Mouse (Mus musculus): ENCODE measurements around the gene Il10. TPM values are rescaled to one million over a fixed set of nuclear protein-coding genes. Genes with fewer than 3 reads are reported as not detected.

Il10 gene
- polyA plus RNA-seq, 1 experiment = 0.09 TPM

DNA sequence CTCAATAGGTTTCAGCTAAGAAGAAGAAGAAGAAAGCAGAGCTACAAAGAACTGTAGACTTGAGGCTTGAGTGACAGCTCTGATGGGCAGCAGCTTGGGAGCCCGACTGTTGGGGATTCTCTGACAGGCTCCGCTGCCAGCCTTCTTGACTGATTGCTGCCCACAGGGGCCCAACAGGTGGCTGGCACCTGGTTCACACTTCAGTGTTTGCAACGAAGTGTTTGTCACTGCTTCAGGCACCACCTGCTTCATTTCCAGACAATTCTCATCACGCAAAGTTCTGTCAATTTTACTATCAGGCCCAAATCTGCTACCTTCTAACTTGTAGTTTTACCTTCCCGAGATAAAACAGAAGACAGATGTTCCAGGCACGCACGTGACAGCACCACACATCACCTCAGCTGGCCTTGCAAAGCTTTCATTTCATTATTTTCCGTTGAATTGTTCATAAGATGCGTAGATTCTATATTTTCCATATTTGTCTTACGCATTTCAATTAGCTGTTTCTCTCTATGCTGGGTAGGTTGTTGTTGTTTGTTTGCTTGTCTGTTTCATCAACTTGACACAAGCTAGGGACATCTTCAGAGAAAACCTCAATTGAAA, 18.9 kb downstream of the Il10 start:
- Histone ChIP-seq H3K27ac (ENCODE audit: control insufficient read depth, insufficient read depth, low read length) (no peak overlapping the region), H3K4me3 (ENCODE audit: control insufficient read depth, insufficient read depth, low read length) (no peak overlapping the region), H3K4me1 (replicated peaks; ENCODE audit: control insufficient read depth, insufficient read depth, low read length) (no peaks in the 10 kb centered on the region), H3K36me3 (ENCODE audit: control insufficient read depth, insufficient read depth, low read length) (no peaks in the 10 kb centered on the region), H3K27me3 (ENCODE audit: control insufficient read depth, insufficient read depth, low read length) (no peaks in the 10 kb centered on the region)
- whole genome bisulfite sequencing = 71% methylated on average over 10 of the region's 10 CpGs
- no peak for DNase-seq
- TF ChIP-seq CTCF (IDR thresholded peaks at IDR 0.05; ENCODE audit: borderline replicate concordance, control insufficient read depth, extremely low read depth, insufficient read depth, low read length, poor library complexity) = no peak
- TF ChIP-seq POLR2A (IDR thresholded peaks at IDR 0.05; ENCODE audit: control insufficient read depth, extremely low read depth, insufficient read depth, low read length, poor library complexity) = no peak

DNA sequence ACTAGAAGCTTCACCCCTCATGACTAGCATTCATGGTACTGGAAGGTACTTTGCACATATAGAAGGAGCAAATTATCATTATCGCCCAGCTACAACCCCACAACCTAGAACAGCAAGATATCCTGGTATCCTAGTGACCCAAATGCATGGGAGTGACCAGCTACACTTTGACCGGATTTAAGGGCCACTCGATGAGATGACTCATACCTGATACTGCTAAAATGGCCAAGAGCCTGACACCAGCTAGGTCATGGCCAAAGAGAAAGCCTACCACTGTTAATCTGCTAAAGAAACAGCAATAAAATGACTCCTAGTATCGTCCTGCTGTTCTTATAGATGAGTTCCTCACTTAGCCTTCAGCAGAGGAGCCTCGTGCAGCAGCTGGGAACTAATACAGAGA, 19.8 kb downstream of the Il10 start:
- no peaks in the 10 kb centered on the region for H3K36me3 ChIP-seq (ENCODE audit: control insufficient read depth, insufficient read depth, low read length)
- TF ChIP-seq POLR2A (IDR thresholded peaks at IDR 0.05; ENCODE audit: control insufficient read depth, extremely low read depth, insufficient read depth, low read length, poor library complexity) (no peak), CTCF (IDR thresholded peaks at IDR 0.05; ENCODE audit: borderline replicate concordance, control insufficient read depth, extremely low read depth, insufficient read depth, low read length, poor library complexity) (no peak)
- no peak overlapping the region for H3K4me3 ChIP-seq (ENCODE audit: control insufficient read depth, insufficient read depth, low read length)
- no peak for DNase-seq
- no peaks in the 10 kb centered on the region for H3K27me3 ChIP-seq (ENCODE audit: control insufficient read depth, insufficient read depth, low read length)
- 96% methylated on average over 5 of the region's 5 CpGs for WGBS
- H3K27ac ChIP-seq (ENCODE audit: control insufficient read depth, insufficient read depth, low read length) = no peak overlapping the region
- H3K4me1 ChIP-seq (replicated peaks; ENCODE audit: control insufficient read depth, insufficient read depth, low read length) = no peaks in the 10 kb centered on the region

DNA sequence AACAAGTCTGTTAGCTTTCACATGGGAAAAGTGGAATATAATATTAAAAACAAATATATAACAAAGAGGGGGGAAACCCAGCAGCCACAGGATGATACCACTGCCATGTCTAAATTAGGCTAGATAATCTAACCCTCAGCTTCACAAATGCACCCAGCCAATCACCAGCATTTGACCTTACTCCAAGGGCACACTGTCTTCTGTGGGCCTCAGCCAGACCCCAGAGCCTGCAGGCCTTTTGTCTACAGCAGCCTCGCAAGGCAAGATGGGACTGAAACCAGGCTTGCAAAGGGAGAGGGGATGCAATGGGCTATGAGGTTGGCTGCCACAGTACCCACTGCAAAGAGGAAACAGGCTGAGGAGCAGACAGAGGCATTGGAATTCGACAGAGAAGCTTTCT, 22.6 kb downstream of the Il10 start:
- H3K27ac ChIP-seq (ENCODE audit: control insufficient read depth, insufficient read depth, low read length) = no peak overlapping the region
- H3K4me3 ChIP-seq (ENCODE audit: control insufficient read depth, insufficient read depth, low read length) = no peak overlapping the region
- TF ChIP-seq POLR2A (IDR thresholded peaks at IDR 0.05; ENCODE audit: control insufficient read depth, extremely low read depth, insufficient read depth, low read length, poor library complexity) (no peak), CTCF (IDR thresholded peaks at IDR 0.05; ENCODE audit: borderline replicate concordance, control insufficient read depth, extremely low read depth, insufficient read depth, low read length, poor library complexity) (no peak)
- H3K36me3 ChIP-seq (ENCODE audit: control insufficient read depth, insufficient read depth, low read length) = no peaks in the 10 kb centered on the region
- no peaks in the 10 kb centered on the region for H3K27me3 ChIP-seq (ENCODE audit: control insufficient read depth, insufficient read depth, low read length)
- no peak for DNase-seq
- 84% methylated on average over 2 of the region's 2 CpGs for WGBS
- no peaks in the 10 kb centered on the region for H3K4me1 ChIP-seq (replicated peaks; ENCODE audit: control insufficient read depth, insufficient read depth, low read length)

DNA sequence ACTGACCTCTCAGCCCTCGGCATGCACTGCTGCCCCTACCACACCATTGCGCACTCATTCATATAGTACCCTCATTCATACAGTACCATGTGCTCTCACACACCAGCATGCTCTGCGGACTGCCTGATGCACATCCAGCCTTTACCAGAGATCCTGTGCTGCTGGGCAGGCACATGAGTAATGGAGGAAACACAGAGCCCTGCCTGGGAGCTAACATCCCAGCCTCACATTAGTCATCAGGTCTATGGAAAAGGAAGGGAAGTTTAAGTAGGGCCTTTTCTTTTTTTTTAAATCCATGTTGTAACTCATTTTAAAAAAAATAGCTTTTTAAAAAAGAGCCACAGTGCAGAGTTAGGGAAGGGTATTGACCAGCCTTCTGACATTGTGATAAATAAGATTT, 23.1 kb downstream of the Il10 start:
- TF ChIP-seq POLR2A (IDR thresholded peaks at IDR 0.05; ENCODE audit: control insufficient read depth, extremely low read depth, insufficient read depth, low read length, poor library complexity) (no peak), CTCF (IDR thresholded peaks at IDR 0.05; ENCODE audit: borderline replicate concordance, control insufficient read depth, extremely low read depth, insufficient read depth, low read length, poor library complexity) (no peak)
- Histone ChIP-seq H3K4me1 (replicated peaks; ENCODE audit: control insufficient read depth, insufficient read depth, low read length) (no peaks in the 10 kb centered on the region), H3K27me3 (ENCODE audit: control insufficient read depth, insufficient read depth, low read length) (no peaks in the 10 kb centered on the region), H3K27ac (ENCODE audit: control insufficient read depth, insufficient read depth, low read length) (no peak overlapping the region), H3K36me3 (ENCODE audit: control insufficient read depth, insufficient read depth, low read length) (no peaks in the 10 kb centered on the region), H3K4me3 (ENCODE audit: control insufficient read depth, insufficient read depth, low read length) (no peak overlapping the region)
- 97% methylated on average over 3 of the region's 3 CpGs for WGBS
- no peak for DNase-seq

DNA sequence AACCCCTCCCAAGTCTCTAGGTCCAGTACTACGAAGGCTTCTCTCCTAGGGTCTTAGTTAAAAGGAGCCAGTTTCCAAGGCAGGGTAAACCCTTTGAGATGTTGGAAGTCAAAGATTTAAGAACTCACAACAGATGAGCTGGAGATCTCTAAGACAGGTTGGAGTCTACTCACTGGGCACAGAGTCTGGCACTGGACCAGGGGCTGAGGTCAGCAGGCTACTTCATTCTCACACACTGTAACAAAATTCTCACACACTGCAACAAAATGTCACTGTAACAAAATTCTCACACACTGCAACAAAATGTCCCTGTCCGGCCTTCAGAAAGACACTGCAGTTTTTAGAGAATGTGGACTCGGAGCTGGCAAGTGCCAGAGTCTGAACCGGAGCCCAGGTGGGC, 24.0 kb downstream of the Il10 start:
- no peak for DNase-seq
- Histone ChIP-seq H3K4me1 (replicated peaks; ENCODE audit: control insufficient read depth, insufficient read depth, low read length) (no peaks in the 10 kb centered on the region), H3K27ac (ENCODE audit: control insufficient read depth, insufficient read depth, low read length) (no peak overlapping the region), H3K4me3 (ENCODE audit: control insufficient read depth, insufficient read depth, low read length) (no peak overlapping the region), H3K36me3 (ENCODE audit: control insufficient read depth, insufficient read depth, low read length) (no peaks in the 10 kb centered on the region), H3K27me3 (ENCODE audit: control insufficient read depth, insufficient read depth, low read length) (no peaks in the 10 kb centered on the region)
- no peak for TF ChIP-seq POLR2A (IDR thresholded peaks at IDR 0.05; ENCODE audit: control insufficient read depth, extremely low read depth, insufficient read depth, low read length, poor library complexity)
- TF ChIP-seq CTCF (IDR thresholded peaks at IDR 0.05; ENCODE audit: borderline replicate concordance, control insufficient read depth, extremely low read depth, insufficient read depth, low read length, poor library complexity) = no peak
- 96% methylated on average over 4 of the region's 4 CpGs for WGBS

DNA sequence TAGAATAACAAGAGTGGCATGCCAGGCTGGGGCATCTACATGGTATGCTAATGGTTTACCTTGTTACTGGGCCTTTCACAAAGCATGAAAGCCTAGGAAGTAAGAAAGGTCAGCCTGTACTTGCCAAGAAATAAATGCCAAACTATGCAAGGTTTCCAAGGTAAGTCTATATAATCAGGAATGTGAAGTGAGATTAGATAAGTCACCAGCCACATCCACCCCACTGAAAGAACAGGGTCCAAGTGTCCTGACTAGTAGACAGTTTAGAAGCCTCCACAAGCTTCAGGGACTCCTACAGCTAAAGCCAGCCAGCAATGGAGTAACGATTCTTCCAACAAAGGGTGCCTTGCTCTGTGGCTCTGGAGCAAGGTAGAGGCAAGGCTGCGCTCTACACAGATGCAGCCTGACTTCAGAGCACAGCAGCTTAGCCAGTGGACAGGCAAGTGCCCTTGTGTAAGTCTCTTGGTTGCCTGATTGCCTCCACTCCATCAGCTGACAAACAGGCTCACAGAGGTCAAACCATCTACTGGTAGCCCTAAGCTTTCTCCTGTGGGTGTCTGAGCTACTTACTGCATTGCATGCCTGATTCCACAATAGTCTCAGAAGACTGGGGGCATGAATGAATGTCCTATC, 26.2 kb downstream of the Il10 start:
- Histone ChIP-seq H3K27me3 (ENCODE audit: control insufficient read depth, insufficient read depth, low read length) (no peaks in the 10 kb centered on the region), H3K36me3 (ENCODE audit: control insufficient read depth, insufficient read depth, low read length) (no peaks in the 10 kb centered on the region), H3K4me3 (ENCODE audit: control insufficient read depth, insufficient read depth, low read length) (no peak overlapping the region), H3K4me1 (replicated peaks; ENCODE audit: control insufficient read depth, insufficient read depth, low read length) (peaks cover 3% of the 10 kb centered on the region; the same call in 1 of the 2 replicates), H3K27ac (ENCODE audit: control insufficient read depth, insufficient read depth, low read length) (no peak overlapping the region)
- no peak for TF ChIP-seq CTCF (IDR thresholded peaks at IDR 0.05; ENCODE audit: borderline replicate concordance, control insufficient read depth, extremely low read depth, insufficient read depth, low read length, poor library complexity)
- TF ChIP-seq POLR2A (IDR thresholded peaks at IDR 0.05; ENCODE audit: control insufficient read depth, extremely low read depth, insufficient read depth, low read length, poor library complexity) = no peak
- no peak for DNase-seq
- WGBS = 95% methylated on average over 2 of the region's 2 CpGs
